Comparison of ENCODE assay signal across 8 mouse cellular contexts in genomic region chrX:12287656-12288561, GRCm38 (mm10).
DNase-seq lines count a peak whose midpoint lies in the region; ATAC-seq lines count a peak whose summit lies in the region.

No protein-coding gene starts in this region.

- no peak overlapping the region for H3K4me2 ChIP-seq in embryonic facial prominence, embryonic 11.5 days (ENCODE audit: low read depth, low read length)
- peak overlapping the region; percentile 24; the same call in 1 of the 2 replicates for H3K4me2 ChIP-seq in midbrain, embryonic 11.5 days

- H3K27ac ChIP-seq in embryonic facial prominence, embryonic 11.5 days (replicated peaks; ENCODE audit: low read depth, low read length), result 0 out of 2 replicates have a peak overlapping the region, but pooled peaks have one; percentile 52
- 0 out of 2 replicates have a peak overlapping the region, but pooled peaks have one; percentile 30 for H3K27ac ChIP-seq in midbrain, embryonic 11.5 days (ENCODE audit: low read depth, low read length)

- no peak overlapping the region for H3K4me3 ChIP-seq in embryonic facial prominence, embryonic 11.5 days (ENCODE audit: low read depth, low read length)
- no peak overlapping the region for H3K4me3 ChIP-seq in midbrain, embryonic 11.5 days (ENCODE audit: low read depth, low read length)

- WGBS in embryonic facial prominence, embryonic 11.5 days, result 15% methylated on average over 16 of the region's 17 CpGs
- WGBS in midbrain, embryonic 11.5 days, result 19% methylated on average over 16 of the region's 17 CpGs

- no peaks in the 10 kb centered on the region; the same call in 1 of the 2 replicates for H3K4me1 ChIP-seq in embryonic facial prominence, embryonic 11.5 days (ENCODE audit: control insufficient read depth, insufficient read depth, low read length)
- H3K4me1 ChIP-seq in midbrain, embryonic 11.5 days (ENCODE audit: control insufficient read depth, insufficient read depth, low read length), result peaks cover 13% of the 10 kb centered on the region

- no peaks in the 10 kb centered on the region; the same call in 1 of the 2 replicates for H3K27me3 ChIP-seq in embryonic facial prominence, embryonic 11.5 days (ENCODE audit: control insufficient read depth, insufficient read depth, low read length)
- peaks cover 10% of the 10 kb centered on the region for H3K27me3 ChIP-seq in midbrain, embryonic 11.5 days (ENCODE audit: control insufficient read depth, insufficient read depth, low read length)

- peak; percentile 20 for DNase-seq in adrenal gland, adult 2 months
- DNase-seq in adrenal gland, adult 8-10 months, result no peak
- peak; percentile 3 to 22 for DNase-seq in layer of hippocampus, adult 8-10 months (ENCODE audit: low spot score in 2 of 2)
- DNase-seq in layer of hippocampus, adult 9-10 months (ENCODE audit: low spot score), result no peak
- DNase-seq in embryonic facial prominence, embryonic 11.5 days (ENCODE audit: low spot score), result peak; percentile 61
- DNase-seq in midbrain, embryonic 11.5 days (ENCODE audit: low spot score, missing footprints), result peak; percentile 85
- no peak for DNase-seq in thymus, postnatal 25 days
- no peak for DNase-seq in left cerebral cortex, adult 11 months (ENCODE audit: low spot score)

- no peaks in the 10 kb centered on the region for H3K9me3 ChIP-seq in embryonic facial prominence, embryonic 11.5 days (replicated peaks; ENCODE audit: control insufficient read depth, low read length)
- H3K9me3 ChIP-seq in midbrain, embryonic 11.5 days (ENCODE audit: control insufficient read depth, low read length), result no peaks in the 10 kb centered on the region

- H3K36me3 ChIP-seq in embryonic facial prominence, embryonic 11.5 days (replicated peaks; ENCODE audit: control insufficient read depth, insufficient read depth, low read depth, low read length), result no peaks in the 10 kb centered on the region
- H3K36me3 ChIP-seq in midbrain, embryonic 11.5 days (ENCODE audit: control insufficient read depth, insufficient read depth, low read length), result no peaks in the 10 kb centered on the region

- no peak overlapping the region for H3K9ac ChIP-seq in embryonic facial prominence, embryonic 11.5 days (replicated peaks; ENCODE audit: low read length)
- no peak overlapping the region for H3K9ac ChIP-seq in midbrain, embryonic 11.5 days (ENCODE audit: low read length)

- ATAC-seq in embryonic facial prominence, embryonic 11.5 days (replicated peaks; ENCODE audit: insufficient number of reproducible peaks, low FRiP score, low TSS enrichment, low read depth), result no peak
- peak; percentile 65 for ATAC-seq in midbrain, embryonic 11.5 days (ENCODE audit: low FRiP score)

Comparison
In these comparisons a context has a peak if more than half of its experiments do, and no peak if none do; other contexts are left out.
1. DNase-seq: peak in adrenal gland, adult 2 months (single experiment), layer of hippocampus, adult 8-10 months (2 of 2), embryonic facial prominence, embryonic 11.5 days (single experiment) and midbrain, embryonic 11.5 days (single experiment); none in adrenal gland, adult 8-10 months (single experiment), layer of hippocampus, adult 9-10 months (single experiment), thymus, postnatal 25 days (single experiment) and left cerebral cortex, adult 11 months (single experiment).